Mouse (Mus musculus) embryonic facial prominence, embryonic 10.5 days (tissue): ENCODE measurements at regions not wholly inside any gene's neighbourhood (a gene's known extent, or its start where the extent isn't known, plus 50 kb on each side); places are given as distances from the start of the nearest gene placed in this dataset.

Experiments used
- DNase-seq: peaks from one replicate; pipeline ENCODE4 v3.0.0-alpha.2; 2017; ENCODE audit warnings: low spot score
- H3K27ac ChIP-seq: fragments of 300-500 bp; sonication (generic); replicated peaks from 2 replicates; pipeline ENCODE4 v1.5.1; 2016; ENCODE audit warnings: mild to moderate bottlenecking
- H3K27me3 ChIP-seq: fragments of 300-500 bp; sonication (generic); replicated peaks from 2 replicates; pipeline ENCODE4 v1.6.1; 2016; ENCODE audit warnings: low read depth, mild to moderate bottlenecking; ENCODE audit not compliant: poor library complexity, severe bottlenecking
- H3K36me3 ChIP-seq: fragments of 300-500 bp; sonication (generic); replicated peaks from 2 replicates; pipeline ENCODE4 v1.6.1; 2016; ENCODE audit warnings: mild to moderate bottlenecking, moderate library complexity
- H3K4me1 ChIP-seq: fragments of 300-500 bp; sonication (generic); 2 replicates; pipeline ENCODE4 v1.6.1; 2016
- H3K4me3 ChIP-seq: fragments of 300-500 bp; sonication (generic); 2 replicates; pipeline ENCODE4 v1.5.1; 2016; ENCODE audit warnings: mild to moderate bottlenecking, moderate library complexity
- H3K9me3 ChIP-seq: fragments of 300-500 bp; sonication (generic); 2 replicates; pipeline ENCODE4 v1.6.1; 2016; ENCODE audit warnings: mild to moderate bottlenecking
- WGBS: fragments of 180-500 bp; shearing (Covaris S2); methylation state at CpG from one replicate; pipeline ENCODE4 v1.1.7; 2016; 5-methylcytosine and 5-hydroxymethylcytosine counted together

DNA sequence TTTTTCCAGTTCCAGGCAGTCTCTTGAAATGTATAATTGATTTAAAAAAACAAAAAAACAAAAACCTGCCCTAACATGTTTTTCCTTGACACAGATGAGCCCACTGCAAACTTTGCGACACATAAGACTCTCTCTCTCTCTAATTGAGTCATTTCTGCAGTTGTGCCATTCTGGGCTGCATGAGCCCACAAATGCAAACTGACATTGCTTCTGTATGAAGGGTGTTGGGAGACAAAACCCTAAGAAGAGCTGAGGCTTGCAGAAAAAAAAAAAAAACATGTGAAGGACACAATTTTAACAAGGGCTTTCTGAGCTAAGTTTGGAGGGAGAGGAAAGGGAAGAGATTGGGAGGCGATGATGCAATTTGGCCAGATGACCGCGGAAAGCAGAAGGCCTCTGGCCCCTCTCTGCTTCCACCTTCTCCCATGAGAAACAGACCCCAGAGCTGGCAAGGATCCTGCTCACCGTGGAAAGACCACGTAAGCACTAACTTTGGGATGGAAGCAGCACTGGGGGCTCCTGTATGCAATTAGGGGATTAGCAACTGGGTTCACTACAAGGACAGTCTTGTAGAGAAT is 125.6 kb downstream of the Maf start:
- 84% methylated on average over 6 of the region's 6 CpGs for WGBS
- no peak overlapping the region for H3K4me3 ChIP-seq

DNA sequence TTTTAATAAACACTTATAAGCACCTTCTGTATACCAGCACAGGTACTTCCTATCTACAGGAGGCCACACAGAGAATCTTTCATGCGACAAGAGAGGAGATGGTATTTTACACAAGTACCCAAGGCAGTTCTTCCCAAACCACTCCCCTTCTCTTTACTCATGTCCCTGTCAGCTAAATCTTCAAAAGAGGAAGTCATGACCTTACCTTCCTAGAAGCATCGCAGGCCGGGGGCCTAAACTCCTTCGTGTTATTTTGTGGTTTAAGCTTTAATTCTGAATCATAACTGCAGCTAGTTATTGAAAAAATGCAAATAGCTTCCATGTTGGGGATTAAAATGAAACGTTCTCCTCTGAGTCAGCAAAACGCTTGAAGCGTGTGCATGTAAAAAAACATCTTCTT is 139.2 kb downstream of the Maf start:
- DNase-seq, result no peak
- 88% methylated on average over 7 of the region's 7 CpGs for WGBS
- Histone ChIP-seq H3K4me3 (no peak overlapping the region), H3K9me3 (no peaks in the 10 kb centered on the region), H3K36me3 (no peaks in the 10 kb centered on the region), H3K27me3 (no peaks in the 10 kb centered on the region), H3K27ac (no peak overlapping the region), H3K4me1 (no peaks in the 10 kb centered on the region)

More for the DNA sequence above, 125.6 kb downstream of the Maf start:
- Histone ChIP-seq H3K9me3 (no peaks in the 10 kb centered on the region), H3K27ac (no peak overlapping the region), H3K27me3 (no peaks in the 10 kb centered on the region), H3K4me1 (no peaks in the 10 kb centered on the region), H3K36me3 (no peaks in the 10 kb centered on the region)
- DNase-seq, result no peak

DNA sequence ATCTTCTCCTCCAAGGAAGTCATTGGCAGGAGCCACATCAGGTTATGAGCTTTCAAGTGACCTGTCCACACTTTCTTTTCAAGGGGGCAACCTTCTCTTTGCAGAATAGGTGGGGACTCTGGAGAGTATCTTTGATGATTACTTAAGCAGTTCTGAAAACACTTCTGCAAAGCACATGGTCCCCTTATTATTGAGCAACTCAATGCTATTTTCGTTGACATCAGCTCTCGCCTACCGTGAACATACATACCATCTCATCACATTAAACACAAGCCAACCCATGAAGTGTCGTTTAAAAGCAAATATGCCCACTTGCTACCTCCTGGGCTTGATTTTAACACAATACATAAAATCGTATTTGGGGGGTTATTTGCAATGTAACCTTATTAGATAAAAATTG is 141.8 kb downstream of the Maf start:
- peaks cover 8% of the 10 kb centered on the region; the same call in 1 of the 2 replicates for H3K4me1 ChIP-seq
- H3K36me3 ChIP-seq, result no peaks in the 10 kb centered on the region
- no peak for DNase-seq
- no peak overlapping the region for H3K4me3 ChIP-seq
- WGBS, result 91% methylated on average over 5 of the region's 5 CpGs
- H3K27me3 ChIP-seq, result no peaks in the 10 kb centered on the region
- no peak overlapping the region for H3K27ac ChIP-seq
- H3K9me3 ChIP-seq, result no peaks in the 10 kb centered on the region

DNA sequence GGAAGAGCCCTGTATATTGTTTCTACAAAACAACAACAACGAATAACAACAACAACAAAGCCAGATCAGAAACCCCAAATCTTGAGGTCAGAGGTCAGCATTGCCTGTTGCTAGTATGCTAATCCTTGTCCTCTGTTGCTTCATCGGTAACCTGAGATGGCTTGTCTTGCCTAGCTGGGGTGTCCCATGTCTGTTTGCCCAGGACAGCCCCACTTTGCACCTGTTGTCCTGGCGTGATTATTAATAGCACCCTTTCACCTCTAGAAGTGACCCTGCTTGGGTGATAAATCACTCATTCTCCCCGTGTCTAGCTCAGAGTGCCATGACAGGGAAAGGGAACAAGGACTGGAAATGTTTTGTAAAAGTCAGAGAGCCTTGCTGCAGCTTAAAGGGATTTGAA is 145.2 kb downstream of the Maf start:
- Histone ChIP-seq H3K27me3 (no peaks in the 10 kb centered on the region), H3K27ac (no peak overlapping the region), H3K36me3 (no peaks in the 10 kb centered on the region), H3K4me1 (peaks cover 18% of the 10 kb centered on the region), H3K9me3 (no peaks in the 10 kb centered on the region), H3K4me3 (no peak overlapping the region)
- DNase-seq, result no peak
- 23% methylated on average over 4 of the region's 4 CpGs for WGBS

DNA sequence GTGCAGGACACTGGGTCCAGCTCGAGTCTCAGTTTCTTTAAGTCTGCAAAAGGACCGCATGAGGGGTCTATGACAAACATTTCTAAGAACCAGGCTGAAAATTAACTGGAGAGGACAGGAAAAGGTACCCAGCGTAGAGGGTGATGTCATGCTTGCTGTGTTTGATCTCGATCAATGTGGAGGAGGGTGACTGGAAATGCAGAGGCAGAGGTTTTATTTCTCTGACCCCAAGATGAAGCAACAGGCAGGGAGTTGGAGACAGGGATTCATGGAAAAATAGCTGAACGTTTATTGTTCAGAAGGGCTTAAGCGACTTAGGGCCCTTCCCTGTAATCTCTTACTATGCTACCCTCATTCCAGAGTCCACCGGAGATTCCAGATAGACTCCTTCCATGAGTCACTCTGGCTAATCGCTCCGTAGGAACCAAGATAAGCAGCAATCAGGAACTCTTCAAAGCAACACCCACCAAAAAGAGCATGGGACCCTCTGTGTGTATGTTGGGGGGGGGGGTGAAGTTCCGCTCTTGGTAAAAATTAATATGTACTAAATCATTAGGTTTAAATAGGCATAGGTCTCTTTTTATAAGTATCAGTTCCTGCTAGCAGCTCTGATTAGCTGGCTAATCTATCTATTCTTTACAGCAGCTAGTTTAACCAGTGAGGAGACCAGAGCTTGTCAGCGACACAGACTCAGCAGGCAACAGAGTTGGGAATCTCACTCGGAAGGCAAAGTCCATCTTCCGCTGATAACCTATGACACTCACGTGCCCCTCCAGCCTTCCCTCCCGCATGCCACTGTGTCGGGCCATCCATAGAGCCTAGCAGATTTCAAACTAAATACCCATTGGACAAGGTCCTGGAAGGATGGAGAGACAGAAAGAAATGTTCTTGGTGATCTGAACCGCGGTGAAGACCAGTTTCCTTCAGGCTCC is 146.3 kb downstream of the Maf start:
- Histone ChIP-seq H3K36me3 (no peaks in the 10 kb centered on the region), H3K4me1 (peaks cover 18% of the 10 kb centered on the region), H3K4me3 (no peak overlapping the region), H3K27me3 (no peaks in the 10 kb centered on the region), H3K27ac (no peak overlapping the region), H3K9me3 (no peaks in the 10 kb centered on the region)
- WGBS, result 71% methylated on average over 18 of the region's 18 CpGs
- DNase-seq, result no peak

DNA sequence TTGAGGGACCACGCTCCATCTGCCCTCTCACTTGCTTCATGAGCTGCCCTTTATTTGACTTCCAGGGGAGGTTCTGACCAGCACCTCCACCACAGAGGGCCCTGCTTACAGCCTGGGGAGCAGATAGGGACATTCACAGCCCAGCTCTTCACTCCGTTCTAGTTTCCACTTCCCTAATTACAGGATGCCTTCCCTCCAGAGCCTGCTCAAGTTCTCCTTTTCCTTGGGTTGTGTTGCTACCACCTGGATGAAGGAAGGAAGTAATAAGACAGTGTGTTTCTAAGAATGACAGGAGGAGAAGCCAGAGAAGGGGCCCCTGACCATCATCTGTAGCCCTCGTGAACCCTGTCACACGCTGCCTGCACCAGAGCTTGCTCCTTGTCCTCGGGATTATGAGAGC is 152.1 kb downstream of the Maf start:
- Histone ChIP-seq H3K27me3 (no peaks in the 10 kb centered on the region), H3K9me3 (no peaks in the 10 kb centered on the region), H3K4me3 (no peak overlapping the region), H3K36me3 (no peaks in the 10 kb centered on the region), H3K27ac (no peak overlapping the region), H3K4me1 (peaks cover 10% of the 10 kb centered on the region)
- DNase-seq, result no peak
- WGBS, result 83% methylated on average over 5 of the region's 5 CpGs

DNA sequence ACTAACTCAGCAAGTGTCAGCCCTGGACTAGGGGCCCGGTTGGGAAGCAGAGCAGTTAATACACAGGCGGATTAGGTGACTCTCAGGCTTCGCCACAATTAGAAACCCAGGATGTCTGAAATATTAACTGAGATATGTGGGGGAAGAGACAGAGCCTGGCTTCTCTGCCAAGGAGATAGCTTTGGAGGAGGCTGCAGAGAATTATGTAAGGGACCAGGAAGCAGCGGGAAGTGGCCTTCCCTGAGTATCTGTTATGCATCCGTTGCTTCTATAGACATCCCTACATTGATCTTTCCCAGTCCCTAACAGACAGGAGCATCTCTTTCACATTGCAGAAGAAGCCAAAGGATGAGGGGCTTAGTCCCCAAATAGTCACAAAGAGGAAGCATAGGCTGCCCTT is 153.4 kb downstream of the Maf start:
- H3K4me1 ChIP-seq, result peaks cover 10% of the 10 kb centered on the region
- no peak for DNase-seq

DNA sequence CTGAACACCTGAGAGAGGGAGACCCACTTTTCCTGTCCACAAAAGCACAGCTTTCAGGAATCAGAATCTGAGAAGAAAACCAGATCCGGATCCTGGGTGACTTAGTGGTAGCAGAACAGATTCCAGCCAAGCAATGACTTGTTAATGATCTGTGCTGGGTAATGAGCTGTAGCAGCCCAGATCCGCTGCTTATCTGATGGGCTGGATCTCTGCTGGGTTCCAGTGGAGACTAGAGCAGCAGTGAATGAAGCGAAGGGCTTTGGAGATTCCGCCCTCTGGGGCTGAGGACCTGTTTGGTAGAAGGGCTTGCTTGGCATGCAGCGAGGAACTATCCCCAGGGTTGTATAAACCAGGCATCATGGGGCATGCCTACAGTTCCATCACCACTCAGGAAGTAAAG is 156.3 kb downstream of the Maf start:
- Histone ChIP-seq H3K27ac (no peak overlapping the region), H3K36me3 (no peaks in the 10 kb centered on the region), H3K27me3 (no peaks in the 10 kb centered on the region), H3K9me3 (no peaks in the 10 kb centered on the region), H3K4me3 (no peak overlapping the region), H3K4me1 (no peaks in the 10 kb centered on the region; the same call in 1 of the 2 replicates)
- DNase-seq, result no peak
- WGBS, result 75% methylated on average over 5 of the region's 5 CpGs

More for the DNA sequence above, 153.4 kb downstream of the Maf start:
- H3K9me3 ChIP-seq, result no peaks in the 10 kb centered on the region
- no peaks in the 10 kb centered on the region for H3K27me3 ChIP-seq
- no peak overlapping the region for H3K27ac ChIP-seq
- no peak overlapping the region for H3K4me3 ChIP-seq
- 88% methylated on average over 5 of the region's 5 CpGs for WGBS
- no peaks in the 10 kb centered on the region for H3K36me3 ChIP-seq

DNA sequence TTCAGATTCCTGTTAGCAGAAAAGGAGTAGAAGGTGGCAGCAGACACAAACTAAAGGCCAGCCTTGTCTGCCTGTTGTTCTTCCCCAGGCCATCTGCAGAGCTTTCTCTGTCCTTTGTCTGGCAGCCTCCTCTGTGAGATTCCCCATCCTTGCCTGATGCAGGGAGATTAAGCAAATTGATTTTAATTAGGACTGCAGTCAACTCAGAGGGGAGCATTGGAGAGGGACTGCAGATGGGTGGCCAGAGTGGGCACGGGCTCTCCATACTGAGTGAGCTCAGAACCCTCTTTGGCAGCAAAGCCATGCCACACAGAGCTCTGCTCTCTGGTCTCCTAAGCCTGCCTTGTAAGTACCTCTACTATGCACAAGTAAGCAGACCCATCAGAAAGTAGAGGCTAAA is 158.5 kb downstream of the Maf start:
- no peak for DNase-seq
- Histone ChIP-seq H3K4me1 (peaks cover 3% of the 10 kb centered on the region), H3K36me3 (no peaks in the 10 kb centered on the region), H3K27me3 (no peaks in the 10 kb centered on the region), H3K4me3 (no peak overlapping the region), H3K9me3 (no peaks in the 10 kb centered on the region), H3K27ac (peak overlapping the region; percentile 32; the same call in 1 of the 2 replicates)
- WGBS, result 48% methylated on average over 1 of the region's 1 CpGs

DNA sequence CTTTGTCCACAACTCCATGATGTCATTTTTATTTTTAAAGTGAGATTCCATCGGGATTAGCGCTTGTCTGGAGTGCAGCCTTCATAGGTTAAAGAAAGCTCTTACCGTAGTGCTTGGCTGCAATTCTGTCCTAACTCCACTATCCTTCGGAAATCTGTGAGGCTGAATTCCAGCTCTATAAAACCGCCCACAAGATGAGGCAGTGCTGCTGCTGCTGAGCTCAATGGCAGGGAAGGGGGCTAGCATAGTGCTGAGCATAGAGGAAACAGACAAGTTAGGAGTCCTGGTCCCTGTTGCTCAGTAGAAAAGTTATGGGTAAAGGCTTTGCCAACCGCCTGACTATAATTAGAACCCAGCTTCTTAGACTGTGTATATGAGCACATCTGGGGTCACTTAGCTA is 163.5 kb downstream of the Maf start:
- 69% methylated on average over 6 of the region's 6 CpGs for WGBS
- no peak overlapping the region for H3K4me3 ChIP-seq
- peaks cover 11% of the 10 kb centered on the region for H3K4me1 ChIP-seq
- no peak for DNase-seq
- H3K9me3 ChIP-seq, result no peaks in the 10 kb centered on the region
- no peaks in the 10 kb centered on the region for H3K27me3 ChIP-seq
- no peaks in the 10 kb centered on the region for H3K36me3 ChIP-seq
- no peak overlapping the region for H3K27ac ChIP-seq

DNA sequence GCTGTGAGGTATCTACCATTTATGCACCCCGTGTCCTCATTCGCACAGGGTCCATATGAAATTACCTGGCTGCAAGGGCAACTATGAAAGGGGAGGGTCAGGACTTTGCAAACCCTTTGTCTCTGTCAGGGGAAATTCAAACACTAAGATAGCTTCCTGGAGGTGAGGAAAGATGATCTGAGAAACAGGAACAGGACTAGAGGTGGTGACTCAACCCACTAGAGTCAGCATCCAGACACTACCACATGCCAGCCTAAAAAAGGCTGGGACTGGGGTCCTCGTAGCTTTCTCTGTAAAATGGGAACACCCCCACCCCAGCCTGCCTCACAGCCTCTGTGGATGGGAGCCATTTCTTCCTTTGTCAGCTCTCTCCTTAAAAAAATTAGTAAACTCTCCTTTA is 164.7 kb downstream of the Maf start:
- 90% methylated on average over 3 of the region's 3 CpGs for WGBS

DNA sequence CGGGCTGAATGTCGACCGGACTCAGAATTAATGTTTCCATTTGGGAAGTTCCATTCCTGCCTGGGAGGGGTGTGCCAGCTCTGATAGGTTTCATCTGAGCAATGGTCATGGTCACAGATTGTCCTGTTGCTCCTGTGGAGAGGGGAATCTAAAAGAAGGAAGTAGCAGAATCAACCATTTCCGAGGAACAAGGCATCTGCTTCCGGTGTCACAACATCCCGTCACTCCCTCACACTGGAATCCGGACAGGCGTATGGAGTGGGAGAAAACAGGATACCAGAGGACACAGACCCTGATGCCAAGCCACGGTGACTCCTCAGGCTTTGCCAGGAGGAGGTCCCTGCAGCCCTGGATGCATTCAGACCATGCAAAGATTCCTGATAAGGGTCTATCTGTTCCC is 168.0 kb downstream of the Maf start:
- H3K4me3 ChIP-seq, result no peak overlapping the region
- H3K27me3 ChIP-seq, result 0 out of 2 replicates have a peak, but pooled peaks cover 5% of the 10 kb centered on the region
- no peak for DNase-seq
- 85% methylated on average over 9 of the region's 9 CpGs for WGBS
- H3K4me1 ChIP-seq, result peaks cover 26% of the 10 kb centered on the region
- H3K9me3 ChIP-seq, result no peaks in the 10 kb centered on the region
- no peak overlapping the region for H3K27ac ChIP-seq
- no peaks in the 10 kb centered on the region for H3K36me3 ChIP-seq

More for the DNA sequence above, 164.7 kb downstream of the Maf start:
- H3K9me3 ChIP-seq, result no peaks in the 10 kb centered on the region
- H3K4me3 ChIP-seq, result no peak overlapping the region
- no peak overlapping the region for H3K27ac ChIP-seq
- no peaks in the 10 kb centered on the region for H3K36me3 ChIP-seq
- no peak for DNase-seq
- H3K27me3 ChIP-seq, result no peaks in the 10 kb centered on the region
- peaks cover 11% of the 10 kb centered on the region for H3K4me1 ChIP-seq

DNA sequence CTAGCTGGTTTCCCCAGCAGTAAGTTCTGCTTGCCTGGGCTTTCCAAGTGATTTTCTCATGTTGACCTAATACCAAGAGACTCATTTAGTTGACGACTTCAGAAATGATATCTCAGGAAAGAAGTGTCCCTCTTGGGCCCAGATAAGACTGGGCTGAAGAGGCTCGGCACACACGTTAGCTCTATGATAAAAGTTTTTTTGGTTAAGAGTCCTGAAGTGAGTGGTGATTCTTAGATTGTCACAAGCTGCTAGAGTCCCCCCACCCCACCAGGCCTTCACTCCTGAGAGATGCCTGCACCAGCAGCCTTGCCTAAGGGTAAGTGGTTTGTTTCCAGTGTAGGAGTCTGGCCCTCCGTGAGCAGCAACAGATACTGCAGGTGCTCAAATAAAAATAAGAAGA is 169.4 kb downstream of the Maf start:
- no peak overlapping the region for H3K27ac ChIP-seq
- DNase-seq, result no peak
- no peaks in the 10 kb centered on the region for H3K9me3 ChIP-seq
- 0 out of 2 replicates have a peak, but pooled peaks cover 5% of the 10 kb centered on the region for H3K27me3 ChIP-seq
- H3K36me3 ChIP-seq, result no peaks in the 10 kb centered on the region
- no peak overlapping the region for H3K4me3 ChIP-seq
- WGBS, result 80% methylated on average over 4 of the region's 4 CpGs
- peaks cover 27% of the 10 kb centered on the region for H3K4me1 ChIP-seq
